Mouse (Mus musculus): ENCODE data around the gene Gm20716.

- TF ChIP-seq CTCF (IDR thresholded peaks at IDR 0.05; ENCODE audit: insufficient read depth, low read depth, low read length) (no peak), POLR2A (IDR thresholded peaks at IDR 0.05; ENCODE audit: insufficient read depth, low read depth, low read length) (no peak)
These were observed 93.0 kb downstream of the Gm20716 start for GRCm38 (mm10) chr2:168137161-168137560.

All from olfactory bulb, adult 2 months (tissue).